Mouse (Mus musculus): ENCODE measurements around the gene Gm42372.
A peak's percentile ranks its signal among the peaks of the same experiment; 100 is the strongest.
"Not testable (repeated sequence)": the region's sequence is repeated elsewhere in the genome, so short reads cannot be mapped to it uniquely, and the experiment has no call there.

Gm42372 gene

DNA sequence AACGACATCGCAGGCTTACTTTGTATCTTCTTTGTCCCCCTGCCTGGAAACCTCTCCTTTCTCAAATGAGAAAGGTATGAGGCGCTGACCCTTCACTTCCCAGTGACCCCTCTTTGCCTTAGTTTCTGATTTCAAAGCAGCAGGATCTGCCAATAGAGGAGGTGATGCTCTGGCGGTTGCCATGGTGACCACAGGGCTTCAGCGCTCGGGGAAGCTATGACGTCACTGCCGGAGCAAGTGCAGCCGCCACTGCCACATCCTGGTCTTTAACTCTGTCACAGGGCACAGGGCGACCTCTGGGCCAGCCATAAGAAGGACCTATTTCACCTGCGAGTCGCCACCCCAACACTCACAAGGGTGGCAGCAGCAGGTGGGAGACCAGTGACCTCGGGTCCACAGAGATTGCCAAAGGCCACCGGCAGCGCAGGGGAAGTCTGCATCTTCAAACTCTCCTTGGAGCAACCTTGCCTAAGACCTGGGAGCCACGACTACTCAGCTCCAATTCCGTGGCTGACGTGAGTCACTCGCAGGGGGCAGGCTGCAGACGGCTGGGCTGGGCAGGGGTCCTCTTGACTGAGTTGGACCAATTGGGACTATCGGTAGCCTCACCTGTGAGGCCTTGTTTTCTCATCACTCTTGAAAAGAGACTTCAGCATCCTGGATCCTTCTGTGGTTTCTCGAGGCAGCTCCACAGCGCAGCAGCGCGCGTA, at the start of gene Gm42372:
Gene Gm42372 (plus strand): TSS at position 228 of the 710 bp plus-strand sequence.
- DNase-seq, result peak in 1 of 2 experiments; percentile 42

DNA sequence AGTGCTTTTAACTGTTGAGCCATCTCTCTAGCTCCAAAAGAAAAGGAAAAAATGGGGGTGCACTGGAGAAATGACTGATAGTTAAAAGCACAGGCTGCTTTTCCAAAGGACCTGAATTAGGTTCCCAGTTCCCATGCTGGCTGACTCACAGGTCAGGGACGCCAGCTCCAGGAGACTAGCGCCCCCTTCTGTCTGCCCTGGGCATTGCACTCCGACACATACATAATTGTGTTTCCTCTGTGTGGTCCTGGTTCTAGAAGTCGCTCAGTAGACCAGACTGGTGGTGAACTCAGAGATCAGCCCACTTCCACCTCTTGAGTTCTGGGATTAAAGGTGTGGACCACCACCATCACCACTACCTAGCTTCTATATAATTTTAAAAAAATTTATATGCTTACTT, 45.6 kb upstream of the Gm42372 start:
- no peak for DNase-seq

DNA sequence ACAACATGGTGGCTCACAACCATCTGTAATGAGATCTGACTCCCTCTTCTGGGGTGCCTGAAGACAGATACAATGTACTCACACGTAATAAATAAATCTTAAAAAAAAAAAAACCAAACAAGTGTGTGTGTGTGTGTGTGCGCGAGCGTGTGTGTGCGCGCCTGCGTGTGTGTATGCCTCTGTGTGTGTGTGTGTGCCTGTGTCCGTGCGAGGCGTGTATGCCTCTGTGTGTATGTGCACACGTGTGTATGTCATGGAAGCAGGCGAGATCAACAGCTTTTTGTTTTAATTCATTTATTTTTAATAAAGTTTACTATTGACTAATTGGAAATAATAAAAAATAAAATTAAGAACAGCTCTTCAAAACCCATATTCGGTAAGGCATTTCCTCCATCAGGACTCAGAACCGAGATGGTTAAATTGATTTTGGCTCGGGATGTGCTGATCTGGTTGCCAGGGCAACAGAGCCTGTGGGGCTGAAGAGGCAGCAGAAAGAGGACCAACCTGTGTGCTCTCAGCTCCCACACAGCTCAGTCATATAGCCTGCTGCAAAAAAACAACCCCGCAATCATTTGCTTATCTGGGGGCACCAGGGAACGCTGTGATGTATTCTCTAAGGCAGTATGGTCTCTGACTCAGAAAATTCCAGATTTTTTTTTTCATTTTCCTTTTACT, 44.6 kb upstream of the Gm42372 start:
- no peak for DNase-seq

DNA sequence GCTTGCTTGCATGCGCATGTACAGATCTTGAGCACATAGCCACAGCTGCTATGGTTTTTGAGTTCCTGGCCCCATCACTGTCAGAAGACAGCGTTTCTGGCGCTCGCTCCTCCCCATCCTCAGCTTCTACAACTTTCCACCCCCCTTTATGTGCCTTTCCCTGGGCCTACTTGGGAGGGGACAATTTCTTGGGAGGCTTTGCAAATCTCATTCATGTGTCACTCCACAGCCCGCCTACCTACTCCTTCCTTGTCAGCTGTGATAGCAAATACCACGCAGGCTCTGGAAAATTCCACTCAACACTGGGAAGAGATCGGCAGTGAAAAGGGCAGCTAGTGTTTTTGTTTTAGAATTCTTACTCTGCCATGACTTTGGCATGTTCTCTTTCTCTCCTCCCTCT, 42.6 kb upstream of the Gm42372 start:
- DNase-seq, result peak; percentile 43 to 49

DNA sequence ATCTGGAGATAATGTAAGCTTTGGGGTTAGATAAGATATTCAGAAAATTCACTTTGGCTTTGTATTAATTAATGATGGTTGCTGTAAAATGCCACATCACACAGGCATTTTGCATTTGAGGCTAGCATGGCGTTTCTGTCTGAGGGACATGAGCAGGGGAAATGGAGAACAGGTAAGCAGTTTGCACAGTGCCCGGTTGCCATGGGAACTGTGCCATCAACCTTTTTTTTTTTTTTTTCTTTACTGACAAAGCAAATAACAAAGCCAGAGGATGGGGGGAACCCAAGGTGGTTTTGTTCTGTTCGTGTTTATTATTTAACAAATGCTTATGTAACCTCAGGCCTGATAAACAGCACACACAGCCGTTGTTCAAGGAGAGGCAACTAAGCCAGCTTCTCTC, 40.0 kb upstream of the Gm42372 start:
- DNase-seq, result no peak

DNA sequence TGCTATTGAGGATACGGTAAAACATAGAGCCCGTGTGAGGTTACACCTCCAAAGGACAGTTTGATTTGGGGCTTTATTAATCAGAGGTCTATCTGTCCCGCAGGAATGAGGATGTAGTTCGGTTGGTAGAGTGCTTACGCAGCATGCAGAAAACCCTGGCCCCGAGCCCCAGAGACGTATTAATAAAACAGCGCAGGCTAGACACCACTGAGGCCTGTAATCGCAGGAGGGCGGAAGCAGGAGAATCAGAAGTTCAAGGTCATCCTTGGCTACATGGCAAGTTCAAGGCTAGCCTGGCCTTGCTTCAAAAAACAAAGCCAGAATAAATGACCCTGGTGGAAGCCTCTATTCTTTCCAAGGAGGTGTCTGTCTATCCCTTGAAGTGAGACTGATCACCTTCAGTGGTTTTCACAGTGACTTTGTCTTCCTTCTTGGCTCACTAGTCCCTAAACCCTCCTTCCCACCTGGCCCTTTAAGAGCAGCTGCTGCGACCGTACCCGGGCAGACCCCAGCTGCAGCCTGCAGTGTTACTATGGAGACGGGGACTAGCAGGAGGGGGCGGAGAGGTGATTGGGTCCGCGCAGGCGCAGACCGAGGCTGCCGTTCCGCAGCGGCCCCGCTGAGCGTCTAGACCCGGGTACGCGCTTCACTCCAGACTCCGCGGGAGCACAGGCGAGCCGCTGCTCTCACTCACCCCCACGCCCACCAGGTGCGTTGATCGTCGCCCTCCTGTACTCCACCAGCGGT, 38.7 kb upstream of the Gm42372 start, which contains the start of gene Pnmal2:
Gene Pnmal2 (plus strand): TSS at position 622 of the 747 bp plus-strand sequence.
- DNase-seq, result peak; percentile 81 to 85

DNA sequence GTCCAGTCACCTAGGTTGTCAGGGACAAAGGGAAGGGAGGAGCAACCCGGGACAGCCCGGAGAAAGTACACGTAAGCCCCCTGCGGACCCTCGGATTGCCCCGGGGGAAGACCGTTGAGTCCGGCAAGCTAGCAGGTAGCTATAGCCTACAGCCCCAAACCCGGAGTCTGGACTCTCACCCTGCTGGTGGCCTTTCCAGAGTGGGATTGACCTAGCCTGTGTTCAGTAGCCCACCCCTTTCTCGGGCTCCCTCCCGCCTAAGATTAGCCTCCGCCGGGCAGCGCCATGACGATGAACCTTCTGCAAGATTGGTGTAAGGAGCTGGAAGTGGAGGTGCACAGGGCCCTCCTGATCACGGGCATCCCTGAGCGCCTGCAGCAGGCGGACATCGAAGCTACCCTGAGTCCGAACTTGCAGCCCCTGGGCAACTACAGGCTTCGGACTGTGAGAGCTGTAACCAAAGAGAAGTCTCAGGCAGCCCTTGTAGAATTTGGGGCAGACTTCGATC, 38.0 kb upstream of the Gm42372 start:
- DNase-seq, result peak in 1 of 2 experiments; percentile 14

DNA sequence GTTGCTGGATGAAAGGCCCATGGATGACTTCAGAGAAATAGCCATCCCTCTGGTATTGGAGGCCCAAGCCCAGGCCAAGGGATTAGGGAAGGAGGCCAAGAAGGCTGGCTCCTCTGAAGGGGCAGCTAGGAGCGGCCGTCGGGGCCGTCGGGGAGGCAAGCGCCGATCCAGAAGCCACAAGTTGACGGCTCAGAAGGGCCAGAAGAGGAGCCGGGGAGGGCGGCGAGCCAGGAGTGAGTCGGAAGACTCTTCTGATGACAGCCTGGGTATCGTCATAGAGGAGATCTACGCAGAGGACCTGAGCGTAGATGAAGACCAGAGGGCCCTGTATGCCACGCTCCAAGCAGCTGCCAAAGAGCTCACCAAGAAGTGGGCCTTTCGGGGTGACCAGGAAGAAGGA, 37.5 kb upstream of the Gm42372 start:
- no peak for DNase-seq

DNA sequence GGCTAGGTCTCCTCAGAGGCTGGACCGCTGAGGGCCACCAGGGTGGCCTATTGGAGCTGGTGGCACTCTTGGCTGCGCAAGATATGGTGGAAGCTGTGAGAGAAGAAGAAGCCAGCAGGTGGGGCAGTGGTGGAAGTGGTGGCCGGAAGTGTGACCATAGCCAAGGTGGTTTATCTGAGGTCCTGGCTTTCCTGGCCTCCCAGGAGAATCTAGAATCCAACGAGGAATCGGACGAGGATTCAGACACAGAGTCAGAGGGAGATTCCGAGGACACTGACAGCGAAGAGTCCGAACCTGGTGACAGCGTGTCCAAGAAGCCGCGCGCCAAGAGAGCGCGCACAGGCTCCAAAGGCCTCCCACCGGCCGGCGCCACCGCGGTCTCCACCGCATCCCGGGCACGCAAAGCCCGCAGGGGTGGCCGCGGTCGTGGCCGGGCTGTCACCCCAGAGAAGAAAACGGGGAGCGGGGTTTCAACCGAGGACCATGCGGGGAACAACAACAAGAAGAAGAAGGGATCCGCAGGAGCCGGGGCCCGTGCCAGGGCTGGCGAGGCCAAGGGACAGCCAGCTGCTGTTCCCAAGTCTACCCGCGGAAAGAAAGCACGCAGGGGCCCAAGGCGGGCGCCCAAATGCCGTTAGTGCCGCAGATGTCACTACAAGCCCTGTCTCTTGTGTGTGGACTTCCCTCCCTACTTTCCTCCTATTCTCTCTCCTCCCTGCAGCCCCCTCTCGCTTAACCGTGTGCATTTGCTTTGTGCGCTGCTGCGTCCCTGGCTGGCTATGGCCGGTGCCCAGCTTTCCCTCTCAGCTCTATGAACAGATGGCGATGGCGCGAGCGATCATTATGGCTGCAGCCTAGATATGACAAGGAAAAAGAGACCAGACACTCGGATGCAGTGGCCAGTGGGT, 36.2 kb upstream of the Gm42372 start:
- DNase-seq, result peak in 1 of 2 experiments; percentile 27

DNA sequence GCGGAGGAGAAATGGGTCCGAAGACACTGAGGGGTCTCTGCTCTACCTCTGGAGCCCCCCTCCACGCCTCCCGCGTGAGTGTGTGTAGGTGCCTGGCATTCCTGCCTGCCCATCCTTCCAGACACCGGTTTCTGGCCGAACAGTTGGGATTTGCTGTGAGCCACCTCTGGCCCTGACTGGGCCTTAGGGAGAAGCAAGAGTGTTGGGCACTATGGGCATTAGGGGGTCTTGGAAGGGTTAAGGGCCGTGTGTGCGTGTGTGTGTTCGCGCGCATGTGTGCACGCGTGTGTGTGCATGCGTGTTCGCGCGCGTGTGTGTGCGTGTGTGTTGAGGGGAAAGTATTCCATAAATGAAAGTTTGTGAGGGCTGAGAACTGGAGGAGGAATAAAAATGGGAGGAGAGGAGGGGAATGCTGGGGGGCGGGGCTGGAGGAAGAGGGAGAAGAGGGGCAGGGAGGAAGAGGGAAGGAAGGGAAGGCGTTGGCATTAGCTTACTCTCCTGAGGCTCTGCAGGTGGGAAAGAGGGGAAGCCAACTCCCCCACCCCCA, 35.5 kb upstream of the Gm42372 start:
- DNase-seq, result peak in 1 of 2 experiments; percentile 18

DNA sequence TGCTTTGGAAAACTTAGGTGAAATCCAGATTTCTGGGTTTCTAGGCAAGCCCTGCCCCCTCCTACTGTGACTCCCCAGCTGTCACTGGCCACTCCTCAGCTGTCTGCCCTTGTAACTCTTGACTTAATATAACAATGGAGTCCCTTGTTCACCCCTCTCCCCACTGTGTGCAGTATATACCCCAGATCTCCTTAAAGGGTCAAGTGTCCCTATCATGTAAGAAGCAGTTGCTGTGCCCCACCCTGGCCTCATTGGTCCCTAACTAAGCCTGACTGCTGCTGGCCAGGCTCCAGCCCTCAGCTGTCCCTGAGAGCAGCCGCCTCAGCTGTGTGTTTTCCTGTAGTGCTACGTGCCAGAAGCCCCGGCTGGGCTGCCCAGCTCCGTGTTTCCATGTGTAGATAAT, 34.9 kb upstream of the Gm42372 start:
- DNase-seq, result peak in 1 of 2 experiments; percentile 40

DNA sequence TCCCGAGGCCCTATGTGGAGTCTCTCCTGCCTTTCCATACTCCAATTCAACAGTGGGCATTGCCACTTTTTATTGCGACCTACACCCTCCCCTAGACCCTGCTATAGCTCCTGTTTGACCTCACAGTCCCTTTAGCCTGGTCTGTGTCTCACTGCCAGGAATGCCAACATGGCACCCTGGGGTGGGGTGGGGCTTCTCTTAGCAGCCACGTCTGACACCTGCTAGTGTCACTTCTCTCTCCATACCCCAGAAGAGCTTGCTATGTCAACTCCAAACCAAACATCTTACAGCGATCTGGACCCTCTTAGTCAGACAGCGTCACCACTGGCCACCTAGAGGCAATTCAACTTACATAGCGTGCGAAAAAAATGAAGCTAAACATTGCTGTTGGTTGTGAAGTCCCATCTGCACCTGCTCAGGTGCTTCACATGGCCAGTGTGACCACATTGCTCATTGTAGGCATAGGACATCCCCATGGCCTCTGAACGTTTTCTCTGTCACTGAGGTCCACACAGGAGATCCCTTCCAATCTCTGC, 33.9 kb upstream of the Gm42372 start:
- no peak for DNase-seq

DNA sequence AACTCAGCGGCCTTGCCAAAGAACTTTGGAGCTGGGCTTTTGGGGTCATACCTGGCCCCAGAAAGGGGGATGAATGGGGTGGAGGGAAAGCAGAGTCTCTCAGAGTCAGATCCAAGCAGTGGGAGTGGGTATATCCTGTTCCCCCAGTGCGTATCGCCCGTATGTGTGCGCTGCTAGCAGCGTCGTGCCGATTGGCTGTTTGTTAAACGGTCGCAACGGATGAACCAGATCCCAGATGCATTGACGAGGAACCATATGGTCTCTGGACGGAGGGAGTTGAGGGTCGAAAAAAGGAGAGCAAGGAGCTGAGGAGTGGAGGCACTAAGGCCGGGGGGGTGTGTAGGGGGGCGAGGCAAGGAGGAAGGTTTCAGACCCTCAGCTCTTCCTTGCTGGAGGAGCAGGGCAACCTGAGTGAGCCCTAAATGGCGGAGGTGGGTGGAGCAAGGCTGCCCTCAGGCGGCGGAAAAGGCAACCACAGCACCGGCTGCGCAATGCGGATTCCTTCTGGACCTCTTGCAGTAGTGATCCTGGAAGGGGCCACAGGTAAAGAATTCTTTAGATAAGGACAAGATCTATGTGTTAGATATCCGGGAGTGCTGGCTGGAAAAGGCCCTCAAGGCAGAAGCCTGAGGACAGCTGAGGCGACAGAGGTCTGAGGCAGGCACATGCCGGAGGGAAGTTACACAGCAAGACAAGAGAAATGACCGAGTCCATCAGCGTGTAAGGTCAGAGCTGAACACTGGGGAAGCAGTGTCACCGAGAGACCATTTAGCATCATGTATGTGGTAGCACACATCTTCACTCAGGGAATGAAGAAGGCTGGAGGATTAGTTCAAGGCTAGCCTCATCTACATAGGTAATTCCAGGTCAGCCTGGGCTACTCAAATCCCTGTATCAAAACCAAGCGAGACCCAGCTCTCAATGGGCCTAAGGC, 32.7 kb upstream of the Gm42372 start:
- DNase-seq, result peak; percentile 67 to 87

DNA sequence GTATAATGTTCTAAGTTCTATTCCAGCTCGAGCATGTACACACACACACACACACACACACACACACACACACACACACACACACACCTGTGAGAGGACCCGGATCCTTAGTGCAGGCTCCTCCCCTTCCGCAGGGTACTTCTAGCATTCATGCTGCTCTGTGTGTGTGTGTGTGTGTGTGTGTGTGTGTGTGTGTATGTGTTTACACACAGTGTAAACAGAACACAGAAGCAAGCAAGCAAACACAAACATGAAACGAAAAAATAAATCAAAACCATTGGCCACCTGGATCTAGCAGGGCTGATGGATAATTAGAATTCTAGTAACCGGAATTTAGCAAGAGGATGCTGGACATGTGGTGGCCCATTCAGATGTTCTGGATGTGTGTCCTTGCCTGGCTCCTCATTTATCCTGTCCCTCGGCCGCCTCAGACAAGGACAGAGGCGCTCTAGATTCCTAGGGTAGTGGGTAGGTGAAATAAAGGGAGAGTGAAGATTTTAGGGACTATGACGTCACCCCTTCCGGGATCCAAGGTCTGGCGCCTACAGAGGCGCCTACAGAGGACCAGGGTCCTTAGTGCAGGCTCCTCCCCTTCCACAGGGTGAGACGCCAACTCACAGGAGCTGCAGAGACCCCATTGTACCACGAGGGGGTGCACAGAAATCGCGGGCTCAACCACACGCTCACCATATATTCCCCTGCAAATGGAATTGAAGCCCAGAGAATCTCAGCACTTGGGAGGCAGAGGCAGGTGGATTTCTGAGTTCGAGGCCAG, 31.8 kb upstream of the Gm42372 start:
- DNase-seq, result peak; percentile 69 to 83

DNA sequence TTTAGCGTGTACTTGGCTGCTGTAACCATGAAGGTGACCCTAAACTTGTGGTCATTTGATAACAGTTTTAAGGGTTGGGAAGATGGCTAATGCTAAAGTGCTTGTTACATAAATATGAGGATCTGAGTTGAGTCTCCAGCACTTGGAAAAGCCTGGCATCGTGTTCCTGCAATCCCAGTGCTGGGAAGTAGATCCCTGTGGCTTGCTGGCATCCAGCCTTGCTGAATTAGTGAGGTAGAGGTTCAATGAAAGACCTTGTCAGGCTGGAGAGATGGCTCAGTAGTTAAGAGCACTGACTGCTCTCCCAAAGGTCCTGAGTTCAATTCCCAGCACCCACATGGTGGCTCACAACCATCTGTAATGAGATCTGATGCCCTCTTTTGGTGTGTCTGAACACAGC, 29.1 kb upstream of the Gm42372 start:
- not testable (repeated sequence) for DNase-seq

DNA sequence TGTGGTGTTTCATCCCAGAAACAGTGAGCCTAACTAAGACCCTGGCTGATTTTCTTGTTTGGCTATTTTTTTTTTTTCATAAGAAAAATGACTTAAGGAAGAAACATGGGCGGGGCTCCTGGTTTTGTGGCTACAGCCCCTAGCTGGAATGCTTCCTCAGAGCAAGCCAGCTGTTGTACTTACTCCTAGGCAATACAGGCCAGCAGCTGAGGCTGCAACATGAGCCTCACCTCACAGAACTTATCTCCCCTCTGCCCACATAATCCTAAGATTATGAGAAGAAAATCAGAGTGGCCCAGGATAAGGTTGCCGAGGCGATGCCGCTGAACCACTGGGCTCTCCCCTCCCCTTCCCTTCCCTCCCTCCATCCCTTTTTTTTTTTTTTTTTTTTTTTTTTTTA, 27.2 kb upstream of the Gm42372 start:
- no peak for DNase-seq

DNA sequence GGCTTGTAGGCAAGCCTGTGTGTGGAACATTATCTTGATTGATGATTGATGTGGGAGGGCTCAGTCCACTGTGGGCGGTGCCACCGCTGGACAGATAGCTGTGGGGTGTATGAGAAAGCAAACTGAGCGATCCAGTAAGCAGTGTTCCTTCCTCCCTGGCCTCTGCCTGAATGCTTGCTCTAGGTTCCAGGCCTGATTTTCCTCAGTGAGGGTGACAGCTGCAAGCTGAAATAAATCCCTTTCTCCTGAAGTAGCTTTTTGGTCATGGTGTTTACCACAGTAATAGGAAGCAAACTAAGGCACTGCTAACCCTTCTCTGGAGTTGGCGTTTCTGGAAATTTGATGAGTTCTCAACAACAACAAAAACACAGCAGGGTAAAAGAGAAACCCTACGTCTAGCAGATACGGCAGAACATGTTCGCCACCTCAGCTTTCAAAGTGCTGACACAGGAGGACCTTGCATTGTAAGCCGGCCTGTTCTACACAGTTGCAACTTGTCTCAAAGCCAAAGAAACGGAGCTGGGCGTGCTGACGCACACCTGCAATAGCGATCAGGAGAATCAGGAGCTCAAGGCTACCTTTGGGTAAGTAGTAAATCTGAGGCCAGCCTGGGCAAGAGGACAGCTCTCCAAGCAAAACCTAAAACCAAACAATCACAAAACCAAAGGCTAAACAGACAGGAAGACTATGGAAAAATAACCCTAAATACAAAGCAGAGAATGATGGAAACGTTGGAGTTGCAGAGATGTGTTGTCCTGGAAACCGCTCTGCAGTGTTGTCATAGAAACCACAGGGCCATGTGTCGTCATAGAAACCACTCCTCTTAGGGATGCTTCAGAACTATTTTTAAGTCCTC, 26.2 kb upstream of the Gm42372 start:
- DNase-seq, result no peak

DNA sequence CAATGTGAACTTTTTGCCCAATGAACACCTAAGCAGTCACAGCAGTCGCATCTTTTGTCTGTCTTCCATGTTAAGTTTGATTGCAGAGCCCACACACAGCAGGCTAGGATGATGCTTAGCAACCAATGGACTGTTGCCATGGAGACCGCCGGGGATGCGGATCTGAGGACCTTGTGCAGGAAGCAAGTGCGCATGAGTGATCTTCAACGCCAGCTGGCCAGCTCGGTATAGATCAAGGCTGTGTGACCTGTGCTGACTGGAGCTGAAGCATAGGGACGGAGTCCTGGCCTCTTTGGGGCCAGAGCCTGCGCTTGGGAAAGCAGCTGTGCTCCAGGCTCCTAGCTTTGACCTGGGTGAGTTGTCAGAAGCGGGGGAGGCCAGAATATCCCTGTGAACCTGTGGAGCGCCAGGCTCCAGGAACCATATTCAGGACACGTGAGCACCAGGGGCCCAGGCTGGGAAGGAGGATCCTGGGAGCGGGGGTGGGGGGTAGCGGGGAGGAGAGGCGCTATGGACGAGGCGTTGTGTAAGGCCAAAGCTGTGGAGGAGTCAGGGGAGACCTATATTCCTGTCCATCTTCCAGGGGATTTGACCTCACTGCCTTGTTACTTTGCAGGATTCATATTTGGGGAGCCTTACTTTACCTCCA, 23.2 kb upstream of the Gm42372 start, which contains the start of gene Pnmal1:
Gene Pnmal1 (plus strand): TSS at position 141 of the 649 bp plus-strand sequence.
- peak in 1 of 2 experiments; percentile 8 for DNase-seq

Data from kidney, postnatal 36 days (tissue).